8 mouse cellular contexts compared by ENCODE assay signal in genomic region chr2:62654519-62655338, GRCm38 (mm10). TPM values are rescaled to one million over a fixed set of nuclear protein-coding genes. Genes with fewer than 3 reads are reported as not detected.
DNase-seq lines count a peak whose midpoint lies in the region; ATAC-seq lines count a peak whose summit lies in the region.

No protein-coding gene starts in this region.

- no peak for DNase-seq in cerebellum, adult 9-11 months
- DNase-seq in ZHBTc4 (ENCODE audit: low read depth, low spot score): peak; percentile 60
- peak; percentile 52 for DNase-seq in embryonic facial prominence, embryonic 11.5 days (ENCODE audit: low spot score)
- DNase-seq in hindbrain, embryonic 14.5 days (ENCODE audit: low spot score): peak; percentile 76
- DNase-seq in layer of hippocampus, adult 9-10 months (ENCODE audit: low spot score): peak; percentile 60
- peak; percentile 85 for DNase-seq in lung, postnatal 36 days
- peak; percentile 64 to 68 for DNase-seq in right cerebral cortex, postnatal 36 days (ENCODE audit: low spot score in 2 of 2)

- peak; percentile 93 for ATAC-seq in cerebellum, adult (ENCODE audit: insufficient number of reproducible peaks, low FRiP score, low TSS enrichment)
- ATAC-seq in embryonic facial prominence, embryonic 11.5 days (replicated peaks; ENCODE audit: insufficient number of reproducible peaks, low FRiP score, low TSS enrichment, low read depth): no peak
- peak; percentile 88; the same call in 1 of the 2 replicates for ATAC-seq in hindbrain, embryonic 14.5 days (ENCODE audit: low FRiP score)

- no peak overlapping the region for H3K4me3 ChIP-seq in embryonic facial prominence, embryonic 11.5 days (ENCODE audit: low read depth, low read length)
- no peak overlapping the region for H3K4me3 ChIP-seq in hindbrain, embryonic 14.5 days (replicated peaks; ENCODE audit: low read length)

- 50% methylated on average over 7 of the region's 7 CpGs for WGBS in embryonic facial prominence, embryonic 11.5 days
- WGBS in hindbrain, embryonic 14.5 days: 52% methylated on average over 7 of the region's 7 CpGs

- no peaks in the 10 kb centered on the region for H3K9me3 ChIP-seq in embryonic facial prominence, embryonic 11.5 days (replicated peaks; ENCODE audit: control insufficient read depth, low read length)
- H3K9me3 ChIP-seq in hindbrain, embryonic 14.5 days (ENCODE audit: control insufficient read depth, low read length): no peaks in the 10 kb centered on the region

- no peaks in the 10 kb centered on the region for H3K27me3 ChIP-seq in embryonic facial prominence, embryonic 11.5 days (ENCODE audit: control insufficient read depth, insufficient read depth, low read length)
- no peaks in the 10 kb centered on the region for H3K27me3 ChIP-seq in hindbrain, embryonic 14.5 days (ENCODE audit: control insufficient read depth, insufficient read depth, low read length)

- H3K9ac ChIP-seq in embryonic facial prominence, embryonic 11.5 days (replicated peaks; ENCODE audit: low read length): no peak overlapping the region
- H3K9ac ChIP-seq in hindbrain, embryonic 14.5 days: no peak overlapping the region

- no peak overlapping the region for H3K4me2 ChIP-seq in embryonic facial prominence, embryonic 11.5 days (ENCODE audit: low read depth, low read length)
- no peak overlapping the region for H3K4me2 ChIP-seq in hindbrain, embryonic 14.5 days (replicated peaks)

- H3K36me3 ChIP-seq in embryonic facial prominence, embryonic 11.5 days (replicated peaks; ENCODE audit: control insufficient read depth, insufficient read depth, low read depth, low read length): no peaks in the 10 kb centered on the region
- H3K36me3 ChIP-seq in hindbrain, embryonic 14.5 days (replicated peaks; ENCODE audit: control insufficient read depth, insufficient read depth): no peaks in the 10 kb centered on the region

- H3K27ac ChIP-seq in embryonic facial prominence, embryonic 11.5 days (replicated peaks; ENCODE audit: low read depth, low read length): no peak overlapping the region
- no peak overlapping the region for H3K27ac ChIP-seq in hindbrain, embryonic 14.5 days

- H3K4me1 ChIP-seq in embryonic facial prominence, embryonic 11.5 days (ENCODE audit: control insufficient read depth, insufficient read depth, low read length): no peaks in the 10 kb centered on the region
- no peaks in the 10 kb centered on the region for H3K4me1 ChIP-seq in hindbrain, embryonic 14.5 days (replicated peaks; ENCODE audit: control insufficient read depth, insufficient read depth, low read length)

RNA-seq across cellular contexts. Expression of gene Ifih1, which starts 8.7 kb away (rescaled TPM):
- 0.87 and 1.7 TPM in 2 replicates for polyA plus RNA-seq in embryonic facial prominence, embryonic 11.5 days (2014; fragmentation: Nextera tagmentation; extraction: Ambion mirVana)
- polyA plus RNA-seq in hindbrain, embryonic 14.5 days (2014; fragmentation: Nextera tagmentation; extraction: Ambion mirVana): 2.1 and 2.2 TPM in 2 replicates

RNA-seq across cellular contexts. Expression of gene Gca, which starts 9.4 kb away (rescaled TPM):
- polyA plus RNA-seq in embryonic facial prominence, embryonic 11.5 days (2014; fragmentation: Nextera tagmentation; extraction: Ambion mirVana): 1.8 and 2.0 TPM in 2 replicates
- polyA plus RNA-seq in hindbrain, embryonic 14.5 days (2014; fragmentation: Nextera tagmentation; extraction: Ambion mirVana): 4.2 and 4.5 TPM in 2 replicates
